Mouse (Mus musculus) forebrain, embryonic 11.5 days (tissue): ENCODE measurements around the gene Lin52. TPM values are rescaled to one million over a fixed set of nuclear protein-coding genes. Genes with fewer than 3 reads are reported as not detected.

Source experiments
- ATAC-seq: fragments of 200-750 bp; cut with Nextera tagmentation; replicated peaks from 2 replicates; pipeline ENCODE4 v1.8.0; 2017; ENCODE audit warnings: moderate TSS enrichment; ENCODE audit not compliant: low FRiP score
- DNase-seq: peaks from one replicate; pipeline ENCODE4 v3.0.0-alpha.2; 2017; ENCODE audit warnings: low spot score
- H3K27ac ChIP-seq: fragments of 300-500 bp; sonication (generic); 2 replicates; pipeline ENCODE4 v1.5.1; 2014; ENCODE audit warnings: low read depth, low read length
- H3K27me3 ChIP-seq: fragments of 300-500 bp; sonication (generic); 2 replicates; pipeline ENCODE4 v1.6.1; 2014; ENCODE audit warnings: mild to moderate bottlenecking, low read length, mixed read lengths; ENCODE audit not compliant: control insufficient read depth, insufficient read depth
- H3K36me3 ChIP-seq: fragments of 300-500 bp; sonication (generic); 2 replicates; pipeline ENCODE4 v1.6.1; 2014; ENCODE audit warnings: mild to moderate bottlenecking, low read length, moderate library complexity, mixed read lengths; ENCODE audit not compliant: control insufficient read depth, insufficient read depth
- H3K4me1 ChIP-seq: fragments of 300-500 bp; sonication (generic); replicated peaks from 2 replicates; pipeline ENCODE4 v1.6.1; 2014; ENCODE audit warnings: low read length, mixed read lengths; ENCODE audit not compliant: control insufficient read depth, insufficient read depth
- H3K4me2 ChIP-seq: fragments of 300-500 bp; sonication (generic); 2 replicates; pipeline ENCODE4 v1.6.1; 2014; ENCODE audit warnings: low read depth, mild to moderate bottlenecking, low read length, moderate library complexity, mixed read lengths; ENCODE audit not compliant: severe bottlenecking
- H3K4me3 ChIP-seq: fragments of 300-500 bp; sonication (generic); 2 replicates; pipeline ENCODE4 v1.5.1; 2014; ENCODE audit warnings: low read depth, low read length
- H3K9ac ChIP-seq: fragments of 300-500 bp; sonication (generic); 2 replicates; pipeline ENCODE4 v1.6.1; 2014; ENCODE audit warnings: low read length
- H3K9me3 ChIP-seq: fragments of 300-500 bp; sonication (generic); 2 replicates; pipeline ENCODE4 v1.6.1; 2016; ENCODE audit warnings: low read length, mixed read lengths; ENCODE audit not compliant: control insufficient read depth
- WGBS: fragments of 180-500 bp; shearing (Covaris S2); extraction: QIAGEN DNeasy Blood & Tissue Kit; methylation state at CpG from one replicate; pipeline ENCODE4 v1.1.7; 2014; 5-methylcytosine and 5-hydroxymethylcytosine counted together
- polyA plus RNA-seq: library from polyadenylated mRNA; unstranded; fragments of >200 nt; fragmentation: Nextera tagmentation; extraction: Ambion mirVana; gene quantifications from 2 replicates; pipeline ENCODE4 v1.2.1, GENCODE M21; 2014

Lin52 gene
- polyA plus RNA-seq, 1 experiment from 2014 or later = 36.5 TPM

DNA sequence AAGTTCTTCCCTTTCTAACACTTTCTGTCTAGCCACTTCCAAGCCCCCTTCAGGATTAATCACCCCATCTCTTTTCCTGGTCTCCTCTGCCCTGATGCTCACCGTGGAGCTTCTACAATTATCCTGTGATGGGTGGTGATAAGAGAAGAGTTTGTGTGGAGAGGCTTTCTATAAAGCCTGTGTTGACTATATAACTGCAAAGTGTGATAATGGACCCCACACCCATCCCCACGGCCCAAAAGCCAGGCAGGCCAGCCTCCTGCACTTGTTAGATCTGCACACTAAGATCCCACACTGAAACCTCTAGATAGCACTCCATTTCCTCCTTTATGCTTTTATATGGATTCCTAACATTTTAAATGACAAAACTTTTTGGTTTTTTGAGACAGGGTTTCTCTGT, 66.8 kb downstream of the Lin52 start:
- no peak for DNase-seq
- no peaks in the 10 kb centered on the region for H3K4me1 ChIP-seq
- H3K27ac ChIP-seq = no peak overlapping the region
- no peak overlapping the region for H3K4me2 ChIP-seq
- H3K27me3 ChIP-seq = no peaks in the 10 kb centered on the region
- H3K9me3 ChIP-seq = no peaks in the 10 kb centered on the region
- no peak for ATAC-seq
- H3K4me3 ChIP-seq = no peak overlapping the region
- no peak overlapping the region for H3K9ac ChIP-seq
- no peaks in the 10 kb centered on the region for H3K36me3 ChIP-seq
- 92% methylated on average over 2 of the region's 2 CpGs for WGBS

DNA sequence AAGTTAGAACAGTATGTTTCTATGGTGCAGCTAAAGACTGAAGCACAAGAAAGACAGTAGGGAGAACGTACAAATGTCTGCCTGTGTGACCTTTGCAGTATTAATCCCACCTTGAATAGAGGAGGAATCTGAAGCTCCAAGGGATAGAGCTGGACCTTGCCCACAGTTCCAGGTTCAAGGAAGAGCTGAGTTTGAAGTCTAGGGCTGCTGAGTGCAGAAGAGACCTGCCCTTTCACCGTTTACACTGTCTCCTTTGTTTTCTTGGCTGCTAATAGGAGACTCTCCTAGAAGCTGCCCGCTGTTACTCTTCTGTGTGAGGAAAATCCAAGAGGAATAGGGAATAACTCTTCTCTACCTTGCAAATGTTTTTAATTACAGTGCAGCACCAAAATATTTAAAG, 72.5 kb downstream of the Lin52 start:
- H3K4me1 ChIP-seq = no peaks in the 10 kb centered on the region; the same call in 1 of the 2 replicates
- no peaks in the 10 kb centered on the region for H3K27me3 ChIP-seq
- H3K4me3 ChIP-seq = no peak overlapping the region
- H3K9ac ChIP-seq = no peak overlapping the region
- H3K4me2 ChIP-seq = no peak overlapping the region
- WGBS = 43% methylated on average over 3 of the region's 3 CpGs
- H3K27ac ChIP-seq = no peak overlapping the region
- DNase-seq (no peak), ATAC-seq (no peak)
- no peaks in the 10 kb centered on the region for H3K9me3 ChIP-seq
- no peaks in the 10 kb centered on the region for H3K36me3 ChIP-seq

DNA sequence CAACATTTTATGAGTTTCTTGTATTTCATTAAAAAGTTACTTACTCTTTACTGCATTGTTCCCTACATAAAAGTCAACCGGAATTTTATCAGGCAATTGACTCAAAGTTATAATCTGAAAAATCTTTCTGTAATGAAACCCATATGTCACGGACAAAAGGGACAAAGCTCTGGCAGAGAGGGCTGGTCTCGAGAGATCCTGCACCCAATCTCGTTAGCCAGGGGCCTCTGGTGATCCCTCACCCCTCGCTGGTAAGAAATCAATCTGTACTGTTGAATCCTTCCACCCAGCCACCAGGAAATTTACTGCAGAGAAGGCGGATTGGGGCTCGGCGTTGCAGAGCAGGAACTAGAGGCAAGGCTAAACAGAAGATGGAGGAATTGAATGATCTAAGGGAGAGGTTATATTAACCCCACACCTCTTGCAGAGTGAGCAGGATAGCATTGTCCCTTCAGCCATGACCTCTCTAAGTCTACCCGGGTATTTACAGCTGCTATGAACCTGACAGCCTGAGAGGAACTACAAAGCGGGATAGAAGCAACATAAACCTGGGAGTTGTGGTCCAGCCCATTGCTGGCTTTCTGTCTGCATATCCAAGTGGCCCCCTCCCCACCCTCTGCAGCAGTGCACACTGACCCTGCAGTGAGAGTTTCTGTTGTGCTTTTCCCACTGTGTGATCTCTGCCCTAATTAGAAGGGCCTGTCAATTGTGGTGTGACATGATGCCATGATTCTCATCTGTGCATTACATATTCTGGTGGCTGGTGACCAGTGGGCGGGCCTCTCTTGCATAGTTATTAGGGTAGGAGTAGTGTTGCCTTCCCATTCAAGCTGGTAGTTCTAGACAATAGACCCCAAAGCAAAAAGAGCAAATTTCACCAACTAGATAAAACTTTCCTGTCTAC, 73.2 kb downstream of the Lin52 start:
- ATAC-seq (no peak; the same call in 1 of the 2 replicates), DNase-seq (no peak)
- no peaks in the 10 kb centered on the region; the same call in 1 of the 2 replicates for H3K4me1 ChIP-seq
- H3K4me2 ChIP-seq = no peak overlapping the region
- no peaks in the 10 kb centered on the region for H3K27me3 ChIP-seq
- no peak overlapping the region for H3K4me3 ChIP-seq
- H3K27ac ChIP-seq = no peak overlapping the region
- H3K9ac ChIP-seq = no peak overlapping the region
- WGBS = 50% methylated on average over 11 of the region's 11 CpGs
- no peaks in the 10 kb centered on the region for H3K36me3 ChIP-seq
- no peaks in the 10 kb centered on the region for H3K9me3 ChIP-seq

DNA sequence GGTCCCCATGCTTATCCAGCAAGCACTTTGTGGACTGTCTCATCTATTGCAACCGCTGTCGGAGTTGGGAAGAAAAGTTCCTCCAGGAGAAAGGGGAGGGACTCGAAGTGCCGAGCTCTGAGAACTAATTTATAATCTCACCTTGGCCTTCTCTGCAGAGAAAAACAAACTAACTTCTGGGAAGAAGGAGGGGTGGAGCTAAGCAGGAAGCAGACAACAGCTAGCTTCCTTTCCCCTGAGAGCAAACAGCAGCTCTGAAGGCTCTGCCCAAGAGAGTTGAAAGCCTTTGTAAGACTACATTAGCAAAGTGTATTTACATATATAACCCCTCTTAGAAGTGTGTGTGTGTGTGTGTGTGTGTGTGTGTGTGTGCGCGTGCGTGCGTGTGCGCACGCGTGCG, 74.2 kb downstream of the Lin52 start:
- 91% methylated on average over 12 of the region's 12 CpGs for WGBS
- Histone ChIP-seq H3K27ac (no peak overlapping the region), H3K4me1 (no peaks in the 10 kb centered on the region; the same call in 1 of the 2 replicates)

DNA sequence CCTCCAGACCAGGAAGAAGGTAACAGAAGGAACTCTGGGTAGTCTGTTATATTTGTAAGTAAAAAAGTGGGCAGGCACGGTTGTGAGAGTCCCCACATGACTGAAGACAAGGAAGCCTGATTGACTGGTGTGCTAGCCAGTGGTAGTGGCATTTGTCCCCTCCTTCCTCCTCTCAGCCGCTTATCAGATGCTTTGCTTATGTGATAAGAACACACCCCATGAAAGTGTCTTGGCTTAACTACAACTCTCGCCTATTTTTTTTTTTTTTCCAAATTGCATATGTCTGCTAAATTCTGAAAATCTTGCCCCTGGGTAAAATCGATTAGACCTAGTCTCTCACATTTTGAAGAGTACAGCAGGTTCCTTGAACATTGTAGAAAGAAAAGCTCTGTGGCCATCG, 79.2 kb downstream of the Lin52 start:
- Histone ChIP-seq H3K9ac (no peak overlapping the region), H3K4me2 (no peak overlapping the region), H3K4me3 (no peak overlapping the region), H3K36me3 (no peaks in the 10 kb centered on the region), H3K27me3 (no peaks in the 10 kb centered on the region), H3K9me3 (no peaks in the 10 kb centered on the region), H3K27ac (no peak overlapping the region), H3K4me1 (peaks cover 24% of the 10 kb centered on the region)
- ATAC-seq = no peak
- WGBS = 86% methylated on average over 5 of the region's 5 CpGs
- no peak for DNase-seq

More for the DNA sequence above, 74.2 kb downstream of the Lin52 start:
- ATAC-seq (no peak), DNase-seq (no peak)
- H3K4me3 ChIP-seq = no peak overlapping the region
- no peaks in the 10 kb centered on the region for H3K36me3 ChIP-seq
- H3K4me2 ChIP-seq = no peak overlapping the region
- no peaks in the 10 kb centered on the region for H3K9me3 ChIP-seq
- H3K27me3 ChIP-seq = no peaks in the 10 kb centered on the region
- no peak overlapping the region for H3K9ac ChIP-seq

DNA sequence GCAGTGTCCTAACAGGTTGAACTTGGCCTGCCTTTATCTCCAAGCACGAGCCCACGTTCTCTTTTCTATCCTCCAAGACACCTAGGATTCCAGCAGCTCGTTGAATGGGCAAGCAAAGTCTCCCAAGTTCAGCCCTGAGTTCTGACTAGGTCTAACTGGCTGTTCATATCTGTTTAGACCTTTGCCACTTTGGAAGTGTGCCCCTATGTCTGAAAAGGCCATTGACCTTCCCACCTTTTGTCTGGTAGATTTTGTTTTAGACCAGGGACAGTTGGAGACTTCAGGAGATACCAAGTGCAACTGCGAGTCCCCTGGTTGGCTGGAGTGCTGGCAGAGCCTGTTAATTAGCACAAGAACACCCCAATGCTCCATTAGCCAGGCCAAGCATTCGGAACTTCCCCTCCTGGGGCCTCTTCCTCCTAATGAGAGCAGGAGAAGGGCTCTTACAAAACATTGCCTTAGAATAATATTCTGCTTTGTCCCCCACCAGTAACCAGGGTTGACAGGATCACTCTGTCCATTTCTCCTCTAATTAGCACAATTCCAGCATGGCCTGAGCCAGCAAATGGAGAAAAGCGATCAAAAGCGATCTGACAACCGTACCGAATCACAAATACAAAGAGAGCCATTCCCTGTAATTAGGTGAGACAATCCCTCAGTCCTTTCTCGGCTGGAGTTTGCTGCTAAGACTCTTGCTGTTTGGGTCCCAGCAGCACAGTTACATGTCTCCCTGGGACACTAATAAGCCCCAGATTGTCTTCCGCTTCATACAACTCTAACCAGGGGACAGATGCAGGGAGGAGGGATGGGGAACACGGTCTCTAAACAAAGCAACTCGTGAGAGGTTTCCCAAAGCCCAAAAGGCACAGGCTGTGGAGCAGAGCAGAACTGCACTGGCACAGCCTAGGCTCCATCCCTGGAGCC, 80.9 kb downstream of the Lin52 start:
- no peaks in the 10 kb centered on the region for H3K9me3 ChIP-seq
- H3K4me3 ChIP-seq = no peak overlapping the region
- peak overlapping the region; percentile 95 for H3K27ac ChIP-seq
- peaks cover 24% of the 10 kb centered on the region for H3K4me1 ChIP-seq
- H3K27me3 ChIP-seq = no peaks in the 10 kb centered on the region
- peak; percentile 92 for ATAC-seq
- DNase-seq = peak; percentile 88
- H3K9ac ChIP-seq = peak overlapping the region; percentile 39; the same call in 1 of the 2 replicates
- WGBS = 11% methylated on average over 13 of the region's 13 CpGs
- H3K36me3 ChIP-seq = no peaks in the 10 kb centered on the region
- 0 out of 2 replicates have a peak overlapping the region, but pooled peaks have one; percentile 15 for H3K4me2 ChIP-seq

DNA sequence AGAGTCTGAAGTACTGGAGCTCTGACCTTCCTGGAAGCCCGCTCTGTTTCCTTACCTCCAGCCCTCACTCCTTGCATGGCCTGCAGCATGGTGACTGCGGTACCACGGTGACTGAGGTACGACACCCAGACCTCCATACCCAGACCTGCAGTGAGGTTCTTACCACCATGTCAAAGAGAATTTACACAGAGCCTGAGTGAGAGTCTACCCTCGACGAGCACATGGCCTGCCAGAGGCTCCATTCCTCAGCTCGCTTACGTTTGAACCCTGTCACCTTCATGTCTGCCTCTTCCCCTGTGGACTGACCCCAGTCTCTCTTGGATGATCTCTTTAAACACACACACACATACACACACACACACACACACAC, 81.6 kb downstream of the Lin52 start:
- Histone ChIP-seq H3K27ac (peak overlapping the region; percentile 95), H3K9ac (peak overlapping the region; percentile 39; the same call in 1 of the 2 replicates), H3K27me3 (no peaks in the 10 kb centered on the region), H3K36me3 (no peaks in the 10 kb centered on the region), H3K4me2 (peak overlapping the region; percentile 31; the same call in 1 of the 2 replicates), H3K9me3 (no peaks in the 10 kb centered on the region), H3K4me3 (no peak overlapping the region), H3K4me1 (peaks cover 24% of the 10 kb centered on the region)
- no peak for ATAC-seq
- 39% methylated on average over 8 of the region's 8 CpGs for WGBS
- DNase-seq = no peak

DNA sequence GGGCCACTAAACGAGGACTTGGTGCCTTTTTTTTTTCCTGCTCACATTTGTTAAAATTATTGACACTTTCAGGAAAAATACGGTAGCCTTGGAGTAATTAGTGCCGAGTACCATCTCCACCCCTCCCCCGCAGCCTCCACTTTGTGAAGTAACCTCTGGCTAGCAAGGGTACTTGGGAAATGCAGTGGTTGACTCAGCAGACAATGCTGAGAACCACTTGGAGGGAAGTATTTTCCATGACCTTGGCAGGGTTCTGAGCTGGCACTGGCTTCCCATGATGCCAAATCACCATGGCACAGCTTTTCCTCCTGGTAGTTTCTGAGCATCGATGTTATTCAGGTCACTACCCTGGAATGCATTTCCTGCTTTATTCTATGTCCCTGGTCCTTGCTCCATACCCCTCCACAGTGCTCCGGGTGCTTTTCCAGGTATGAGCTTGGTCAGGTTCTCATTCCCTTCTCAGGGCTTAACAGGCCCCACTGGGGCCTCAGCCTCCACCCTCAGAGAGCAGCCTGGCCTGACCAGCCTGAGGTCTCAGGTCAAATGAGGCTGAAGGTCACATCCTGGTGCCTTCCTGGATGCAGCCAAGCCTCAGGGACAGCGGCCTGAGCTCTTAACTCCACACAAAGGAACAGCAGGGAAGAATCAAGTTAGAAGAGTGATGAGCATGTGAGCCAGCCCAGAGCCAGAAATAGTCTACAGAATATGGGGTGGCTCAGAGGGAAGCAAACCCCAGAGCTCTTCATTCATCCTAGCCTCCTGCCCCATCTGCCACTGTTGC, 82.7 kb downstream of the Lin52 start:
- Histone ChIP-seq H3K27me3 (no peaks in the 10 kb centered on the region), H3K4me3 (no peak overlapping the region), H3K4me2 (no peak overlapping the region), H3K27ac (peak overlapping the region; percentile 37; the same call in 1 of the 2 replicates), H3K9me3 (no peaks in the 10 kb centered on the region), H3K9ac (no peak overlapping the region; the same call in 1 of the 2 replicates), H3K4me1 (peaks cover 28% of the 10 kb centered on the region), H3K36me3 (no peaks in the 10 kb centered on the region)
- ATAC-seq (no peak), DNase-seq (no peak)
- WGBS = 61% methylated on average over 7 of the region's 7 CpGs
